Mouse (Mus musculus): ENCODE measurements around the gene Fam78b.

Gene Fam78b

GRCm38 (mm10) chr1:167085461-167085860, 84.2 kb downstream of the Fam78b start:
- ATAC-seq (ENCODE audit: insufficient number of reproducible peaks, low FRiP score, low TSS enrichment), result no peak

DNA sequence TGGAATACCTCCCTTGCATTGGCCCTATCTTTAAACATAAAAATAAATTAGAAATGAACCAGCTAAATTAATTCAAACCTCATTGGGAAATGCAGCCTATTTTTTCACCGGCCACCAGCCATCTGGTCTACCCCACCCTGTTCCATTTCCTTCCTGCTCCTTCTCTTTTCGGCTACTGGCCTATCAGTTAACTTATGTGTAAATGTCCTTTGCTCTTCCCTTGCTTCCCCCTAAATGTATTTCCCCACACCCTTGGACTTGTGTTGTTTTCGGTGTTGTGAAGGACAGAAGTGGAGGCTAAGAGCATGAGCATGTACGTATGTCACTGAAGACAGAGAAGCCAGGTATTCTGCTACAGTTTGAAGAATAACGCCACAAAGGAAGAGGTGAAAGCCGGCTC, 89.2 kb downstream of the Fam78b start:
- no peak for ATAC-seq (ENCODE audit: insufficient number of reproducible peaks, low FRiP score, low TSS enrichment)

GRCm38 (mm10) chr1:167093551-167093950, 92.3 kb downstream of the Fam78b start:
- no peak for ATAC-seq (ENCODE audit: insufficient number of reproducible peaks, low FRiP score, low TSS enrichment)

- no peak for ATAC-seq (ENCODE audit: insufficient number of reproducible peaks, low FRiP score, low TSS enrichment)
These were observed 93.5 kb downstream of the Fam78b start for GRCm38 (mm10) chr1:167094589-167095148.

GRCm38 (mm10) chr1:167098741-167099140, 97.5 kb downstream of the Fam78b start:
- peak; percentile 76 for ATAC-seq (ENCODE audit: insufficient number of reproducible peaks, low FRiP score, low TSS enrichment)

GRCm38 (mm10) chr1:167102046-167102445, 100.8 kb downstream of the Fam78b start:
- no peak for ATAC-seq (ENCODE audit: insufficient number of reproducible peaks, low FRiP score, low TSS enrichment)

GRCm38 (mm10) chr1:167102566-167102965, 101.3 kb downstream of the Fam78b start:
- no peak for ATAC-seq (ENCODE audit: insufficient number of reproducible peaks, low FRiP score, low TSS enrichment)

GRCm38 (mm10) chr1:167104956-167105626, 103.9 kb downstream of the Fam78b start:
- no peak for ATAC-seq (ENCODE audit: insufficient number of reproducible peaks, low FRiP score, low TSS enrichment)

GRCm38 (mm10) chr1:167105916-167106315, 104.7 kb downstream of the Fam78b start:
- ATAC-seq (ENCODE audit: insufficient number of reproducible peaks, low FRiP score, low TSS enrichment), result no peak

DNA sequence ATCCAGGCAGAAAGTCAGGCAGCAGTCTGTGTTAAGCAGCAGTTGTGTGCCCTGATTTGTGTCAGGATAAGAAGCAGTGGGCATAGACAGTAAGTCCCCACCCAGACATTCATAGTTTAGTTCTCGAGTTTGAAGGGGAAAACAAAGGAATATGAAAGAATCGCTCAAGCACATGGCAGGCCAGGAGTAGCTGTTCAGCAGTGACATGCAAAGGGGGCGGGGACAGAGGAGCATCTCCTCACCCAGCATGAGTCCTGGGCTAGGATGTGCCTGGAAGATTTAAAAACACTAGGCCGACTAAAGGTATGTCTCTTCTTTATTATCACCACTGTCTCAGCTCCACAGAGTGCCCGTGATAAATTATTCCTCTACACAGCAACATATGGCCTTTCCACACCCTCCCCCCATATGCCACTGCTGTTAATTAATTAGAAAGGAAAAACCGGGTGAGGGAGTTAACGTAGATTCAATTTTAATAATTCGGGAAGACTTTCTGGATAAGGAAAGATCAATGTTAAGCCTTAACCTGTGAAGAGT, 107.8 kb downstream of the Fam78b start:
- no peak for ATAC-seq (ENCODE audit: insufficient number of reproducible peaks, low FRiP score, low TSS enrichment)

DNA sequence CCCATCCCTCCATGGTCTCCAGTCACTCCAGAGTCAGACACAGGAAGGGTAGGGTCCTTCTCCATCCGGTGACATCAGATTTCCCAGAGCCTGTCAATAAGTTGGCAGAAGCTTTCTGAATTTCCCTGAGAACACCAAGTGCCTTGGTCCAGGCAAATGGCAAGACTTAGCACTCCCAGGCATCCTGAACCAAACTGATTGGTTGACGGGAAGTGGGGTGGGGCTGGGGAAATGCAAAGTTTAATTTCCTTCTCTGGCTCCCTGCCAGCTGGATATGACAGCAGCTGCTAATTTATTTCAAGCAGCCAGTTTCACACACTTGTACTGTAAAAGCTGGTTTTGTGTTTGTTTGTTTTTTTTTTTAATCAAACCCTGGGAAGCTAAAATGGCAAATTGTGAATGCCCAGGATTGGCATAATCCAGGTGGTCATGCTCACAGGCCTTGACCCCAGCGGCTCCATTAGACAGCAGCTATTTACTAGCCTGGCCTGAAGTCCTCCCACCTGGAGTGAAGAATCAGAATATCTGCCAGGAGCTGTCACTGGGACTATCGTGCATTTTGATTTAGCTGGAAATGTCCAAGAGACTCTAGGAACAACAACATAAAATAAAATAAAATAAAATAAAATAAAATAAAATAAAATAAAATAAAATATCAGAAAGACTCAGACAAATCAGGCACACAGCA, 113.3 kb downstream of the Fam78b start:
- ATAC-seq (ENCODE audit: insufficient number of reproducible peaks, low FRiP score, low TSS enrichment), result no peak

DNA sequence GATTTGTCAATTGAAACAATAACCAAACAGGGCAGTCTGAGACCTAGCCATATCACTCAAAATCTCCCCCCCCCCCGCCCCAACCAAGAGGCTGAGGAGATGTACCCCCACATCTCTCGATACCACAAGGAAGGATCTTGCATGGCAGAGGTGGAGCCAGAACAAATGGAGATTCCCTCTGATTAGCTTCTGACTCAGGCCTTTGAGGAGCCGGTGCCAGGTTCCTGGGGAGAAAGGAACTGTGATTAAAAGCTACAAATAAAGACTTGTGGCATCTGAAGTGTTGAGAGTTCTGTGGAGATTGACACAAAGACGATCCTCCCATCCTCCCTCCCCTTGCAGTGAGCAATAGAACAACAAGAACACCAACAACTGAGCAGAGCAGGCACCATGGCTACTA, 113.9 kb downstream of the Fam78b start:
- ATAC-seq (ENCODE audit: insufficient number of reproducible peaks, low FRiP score, low TSS enrichment), result no peak

DNA sequence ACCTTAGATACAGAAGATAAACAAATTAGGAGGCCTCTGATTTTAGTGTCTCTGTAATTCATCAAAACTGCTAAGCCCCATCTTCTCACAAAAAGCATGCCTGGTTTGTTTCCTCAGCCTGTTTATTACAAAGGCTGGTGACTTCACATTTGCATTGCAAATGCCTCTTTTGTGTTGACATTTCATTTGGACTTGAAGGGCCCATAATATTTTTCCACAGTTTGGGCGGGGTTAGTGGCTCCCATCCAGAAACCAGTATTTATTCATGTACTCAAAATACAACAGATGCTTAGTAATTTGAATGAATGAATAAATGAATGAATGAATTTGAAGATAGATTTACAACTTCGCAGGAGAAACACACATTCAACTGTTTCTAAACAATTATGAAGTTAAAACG, 115.5 kb downstream of the Fam78b start:
- no peak for ATAC-seq (ENCODE audit: insufficient number of reproducible peaks, low FRiP score, low TSS enrichment)

GRCm38 (mm10) chr1:167118971-167119370, 117.8 kb downstream of the Fam78b start:
- ATAC-seq (ENCODE audit: insufficient number of reproducible peaks, low FRiP score, low TSS enrichment), result no peak

GRCm38 (mm10) chr1:167119439-167119838, 118.2 kb downstream of the Fam78b start:
- no peak for ATAC-seq (ENCODE audit: insufficient number of reproducible peaks, low FRiP score, low TSS enrichment)

DNA sequence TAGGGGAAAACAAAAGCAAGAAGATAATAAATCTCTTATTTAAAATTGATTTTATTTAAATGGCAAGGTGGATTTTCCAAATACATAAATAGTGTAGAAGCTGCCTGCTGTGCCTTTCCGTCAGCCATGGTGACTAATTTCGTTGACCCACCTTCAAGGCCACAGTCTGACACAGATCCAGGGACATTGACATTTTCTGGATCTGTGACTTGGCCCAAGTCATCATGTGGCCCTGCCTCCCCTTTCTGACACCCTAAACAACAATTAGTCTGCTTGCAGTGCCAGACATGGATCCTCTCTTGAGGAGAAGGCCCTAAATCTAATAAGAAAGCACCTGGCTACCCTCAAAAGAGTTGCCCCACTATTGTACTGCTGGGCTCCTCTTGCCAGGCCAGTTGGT, 121.2 kb downstream of the Fam78b start:
- no peak for ATAC-seq (ENCODE audit: insufficient number of reproducible peaks, low FRiP score, low TSS enrichment)

DNA sequence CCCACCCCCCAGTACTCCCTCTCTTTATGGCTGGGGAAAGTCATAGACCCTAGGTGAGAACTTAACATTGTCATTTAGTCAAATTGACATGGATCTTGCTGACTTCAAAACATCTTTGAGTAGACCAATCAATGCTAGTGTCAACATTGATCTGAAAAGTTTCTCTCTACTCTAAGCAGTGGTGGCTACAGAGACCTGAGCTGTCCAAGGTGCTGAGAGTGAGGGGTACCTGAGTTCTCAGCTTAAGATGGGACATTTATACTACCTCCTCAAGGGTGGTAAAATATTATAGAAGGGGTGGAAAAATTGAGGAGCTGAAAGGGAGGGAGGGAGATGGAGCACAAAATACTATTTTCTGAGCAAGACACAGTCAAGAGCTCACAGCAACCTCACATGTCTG, 122.3 kb downstream of the Fam78b start:
- no peak for ATAC-seq (ENCODE audit: insufficient number of reproducible peaks, low FRiP score, low TSS enrichment)

- ATAC-seq (ENCODE audit: insufficient number of reproducible peaks, low FRiP score, low TSS enrichment), result no peak
These were observed 124.7 kb downstream of the Fam78b start for GRCm38 (mm10) chr1:167125870-167126269.

- ATAC-seq (ENCODE audit: insufficient number of reproducible peaks, low FRiP score, low TSS enrichment), result no peak
These were observed 125.1 kb downstream of the Fam78b start for GRCm38 (mm10) chr1:167126292-167126691.

DNA sequence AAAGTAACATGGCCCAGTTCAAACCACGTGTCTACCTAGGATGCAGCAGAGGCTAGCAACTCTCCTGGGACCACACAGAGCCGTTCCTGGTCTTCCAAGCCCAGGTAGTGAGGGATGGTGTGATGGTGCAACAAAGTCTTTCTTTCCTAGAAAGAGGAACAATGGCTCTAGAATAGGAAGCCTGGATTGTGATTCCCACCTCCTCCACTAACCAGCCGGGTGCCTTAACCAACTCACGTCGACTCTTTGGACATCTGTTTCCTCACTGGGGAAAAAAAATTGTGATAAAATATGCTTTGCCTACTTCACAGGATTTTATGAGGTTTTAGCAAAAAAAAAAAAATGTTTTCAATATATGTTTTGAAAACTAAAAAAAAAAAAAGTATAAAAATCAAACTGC, 134.5 kb downstream of the Fam78b start:
- no peak for ATAC-seq (ENCODE audit: insufficient number of reproducible peaks, low FRiP score, low TSS enrichment)
